Mouse (Mus musculus) heart, embryonic 14.5 days (tissue): ENCODE data around the gene Kcnq1. TPM values are rescaled to one million over a fixed set of nuclear protein-coding genes. Genes with fewer than 3 reads are reported as not detected.

ENCODE experiments used
- ATAC-seq: fragments of 200-750 bp; cut with Nextera tagmentation; 2 replicates; pipeline ENCODE4 v1.8.0; 2017; ENCODE audit warnings: low read depth, moderate TSS enrichment; ENCODE audit not compliant: insufficient number of reproducible peaks, insufficient read depth, low FRiP score
- H3K27ac ChIP-seq, 2 experiments: fragments of 200-500 bp in 1 of 2; fragments of 300-500 bp in 1 of 2; sonication (generic) in 1 of 2; replicated peaks in 1 of 2; 2 replicates each; pipeline ENCODE4 v1.5.1; 2012 to 2014; ENCODE audit warnings: low read depth in 2 of 2, low read length in 2 of 2, control low read depth in 1 of 2, mild to moderate bottlenecking in 1 of 2, mixed read lengths in 1 of 2; ENCODE audit not compliant: control insufficient read depth in 1 of 2, insufficient read depth in 1 of 2
- H3K27me3 ChIP-seq: fragments of 300-500 bp; sonication (generic); 2 replicates; pipeline ENCODE4 v1.6.1; 2014; ENCODE audit warnings: mild to moderate bottlenecking, low read length, control low read depth; ENCODE audit not compliant: control insufficient read depth, insufficient read depth
- H3K36me3 ChIP-seq: fragments of 300-500 bp; sonication (generic); 2 replicates; pipeline ENCODE4 v1.6.1; 2014; ENCODE audit warnings: mild to moderate bottlenecking, control low read depth, low read length, mixed read lengths; ENCODE audit not compliant: control insufficient read depth, insufficient read depth
- H3K4me1 ChIP-seq, 2 experiments: fragments of 200-500 bp in 1 of 2; fragments of 300-500 bp in 1 of 2; sonication (generic) in 1 of 2; 2 replicates each; pipeline ENCODE4 v1.6.1; 2012 to 2014; ENCODE audit warnings: low read length in 2 of 2, control low read depth in 1 of 2, mixed read lengths in 1 of 2; ENCODE audit not compliant: control insufficient read depth in 2 of 2, insufficient read depth in 2 of 2
- H3K4me2 ChIP-seq: fragments of 300-500 bp; sonication (generic); 2 replicates; pipeline ENCODE4 v1.6.1; 2014; ENCODE audit warnings: mild to moderate bottlenecking, low read length
- H3K4me3 ChIP-seq, 2 experiments: fragments of 200-500 bp in 1 of 2; fragments of 300-500 bp in 1 of 2; sonication (generic) in 1 of 2; 2 replicates each; pipeline ENCODE4 v1.5.1; 2012 to 2014; ENCODE audit warnings: low read length in 2 of 2, mild to moderate bottlenecking in 2 of 2, control low read depth in 1 of 2, low read depth in 1 of 2, moderate library complexity in 1 of 2; ENCODE audit not compliant: control insufficient read depth in 1 of 2, insufficient read depth in 1 of 2
- H3K9ac ChIP-seq: fragments of 300-500 bp; sonication (generic); 2 replicates; pipeline ENCODE4 v1.6.1; 2014; ENCODE audit warnings: mild to moderate bottlenecking, low read length
- H3K9me3 ChIP-seq: fragments of 300-500 bp; sonication (generic); 2 replicates; pipeline ENCODE4 v1.6.1; 2016; ENCODE audit warnings: low read length, control low read depth; ENCODE audit not compliant: control insufficient read depth
- WGBS: fragments of 180-500 bp; shearing (Covaris S2); extraction: QIAGEN DNeasy Blood & Tissue Kit; methylation state at CpG from one replicate; pipeline ENCODE4 v1.1.7; 2014; 5-methylcytosine and 5-hydroxymethylcytosine counted together
- polyA plus RNA-seq: library from polyadenylated mRNA; unstranded; fragments of >200 nt; fragmentation: Nextera tagmentation; extraction: Ambion mirVana; gene quantifications from 2 replicates; pipeline ENCODE4 v1.2.1, GENCODE M21; 2014

Gene Kcnq1
- polyA plus RNA-seq, 1 experiment from 2014 or later: 28.1 TPM

DNA sequence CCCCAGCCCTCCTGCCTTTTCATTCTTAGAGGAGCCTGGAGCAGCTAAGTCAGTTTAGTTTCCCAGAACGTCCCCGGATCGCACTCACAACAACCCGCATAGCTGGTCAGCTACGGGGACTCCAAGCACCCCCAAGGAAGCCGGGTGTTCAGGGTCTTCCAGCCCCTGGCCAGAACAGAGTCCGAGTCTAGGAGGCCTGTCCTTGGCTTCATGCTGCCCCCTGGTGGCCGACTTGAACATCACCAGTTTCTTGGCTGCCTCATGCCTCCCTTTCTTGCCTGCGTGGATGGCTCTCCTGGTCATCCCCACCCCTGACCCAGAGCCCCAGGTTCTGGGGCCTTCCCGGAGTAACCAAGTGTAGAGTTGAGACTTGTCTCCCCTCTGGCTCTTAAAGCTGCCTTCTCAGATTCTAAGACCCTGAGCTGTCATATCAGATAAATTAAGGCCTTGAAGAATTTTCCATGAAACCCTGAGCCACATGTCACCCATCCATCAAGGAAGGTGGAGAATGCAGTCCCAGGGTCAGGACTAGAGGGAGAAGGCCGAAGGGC lies 357.8 kb downstream of the Kcnq1 start:
- ATAC-seq: no peak
- H3K4me3 ChIP-seq: no peak overlapping the region
- H3K9ac ChIP-seq: 0 out of 2 replicates have a peak overlapping the region, but pooled peaks have one; percentile 60
- 21% methylated on average over 11 of the region's 11 CpGs for WGBS
- H3K27ac ChIP-seq: 0 out of 4 replicates have a peak overlapping the region, but pooled peaks of 1 of the 2 experiments have one; percentile 11
- H3K4me1 ChIP-seq: peaks cover 15 to 27% of the 10 kb centered on the region in 2 experiments
- no peaks in the 10 kb centered on the region for H3K27me3 ChIP-seq
- H3K9me3 ChIP-seq: peaks cover 4% of the 10 kb centered on the region; the same call in 1 of the 2 replicates
- H3K36me3 ChIP-seq: no peaks in the 10 kb centered on the region
- H3K4me2 ChIP-seq: peak overlapping the region; percentile 26

DNA sequence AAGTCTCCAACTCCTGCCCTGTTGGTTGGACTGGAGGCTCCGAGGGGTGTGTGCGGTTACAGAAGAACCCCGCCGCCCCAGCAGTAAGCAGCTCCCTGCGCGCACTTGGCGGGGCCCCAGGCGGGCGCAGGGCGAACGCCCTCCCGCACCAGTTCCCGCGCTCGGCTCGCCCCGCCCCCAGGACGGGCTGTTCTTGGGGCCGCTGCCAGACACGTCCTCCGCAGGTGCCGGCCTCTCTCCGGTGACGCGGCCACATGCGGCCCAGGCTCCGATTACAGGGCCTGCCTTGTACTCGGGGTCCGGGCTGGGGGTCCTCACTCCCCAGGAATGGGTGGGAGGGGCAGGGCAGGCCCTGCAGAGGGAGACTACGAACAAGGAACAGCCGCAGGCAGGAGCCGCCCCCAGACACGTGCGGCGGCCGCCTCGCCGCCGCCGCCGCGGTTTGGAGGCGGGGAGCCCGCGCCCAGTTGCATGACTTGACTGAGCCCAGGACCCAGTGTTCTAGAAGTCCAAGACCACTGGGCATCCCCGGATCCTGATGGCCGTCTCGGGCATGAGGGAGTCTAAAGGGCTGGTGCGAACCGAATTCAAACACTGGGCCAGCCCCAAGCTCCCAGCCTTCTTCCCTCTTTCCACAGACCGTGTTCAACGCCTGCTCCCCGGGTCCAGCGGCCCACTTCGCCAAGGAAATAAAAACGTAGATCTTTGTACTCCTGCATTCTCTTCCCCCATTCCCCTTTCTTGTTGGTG lies 358.8 kb downstream of the Kcnq1 start:
- Histone ChIP-seq H3K27me3 (no peaks in the 10 kb centered on the region), H3K9ac (peak overlapping the region; percentile 60), H3K36me3 (no peaks in the 10 kb centered on the region), H3K4me1 (peaks cover 20 to 27% of the 10 kb centered on the region in 2 experiments), H3K4me3 (peak overlapping the region; percentile 36 to 37), H3K9me3 (peaks cover 4% of the 10 kb centered on the region; the same call in 1 of the 2 replicates), H3K4me2 (peak overlapping the region; percentile 74), H3K27ac (peak overlapping the region in 1 of 2 experiments; percentile 10; a peak in 1 of 4 replicates)
- WGBS: 14% methylated on average over 54 of the region's 56 CpGs
- no peak for ATAC-seq

DNA sequence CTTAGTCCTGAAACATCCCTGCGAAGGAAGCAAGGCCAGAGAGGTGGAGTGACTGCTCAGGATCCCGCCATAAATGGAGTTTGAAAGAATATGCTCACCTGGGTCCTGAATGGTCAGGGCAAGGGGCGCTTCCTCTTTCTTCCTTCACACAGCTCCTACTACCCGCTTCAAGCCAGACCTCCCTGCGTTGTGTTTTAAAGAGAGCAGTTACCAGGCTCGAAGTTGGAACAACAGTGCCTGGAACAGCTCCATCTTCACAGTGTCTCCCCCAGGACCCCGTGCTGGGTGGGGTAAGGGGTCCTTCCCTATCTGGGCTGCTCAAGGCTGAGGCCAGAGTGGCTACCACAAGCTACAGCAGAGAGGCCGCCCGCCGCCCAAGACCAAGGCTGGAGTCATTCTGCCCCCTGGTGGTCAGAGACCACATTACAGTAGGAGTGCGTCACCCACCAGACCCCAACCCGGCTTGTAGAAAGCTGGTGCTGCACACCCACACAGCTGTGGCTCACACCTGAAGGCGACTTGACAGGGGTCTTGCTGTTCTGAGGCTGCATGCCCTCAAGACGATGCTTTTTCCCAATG lies 360.0 kb downstream of the Kcnq1 start:
- no peak for ATAC-seq
- Histone ChIP-seq H3K4me1 (peaks cover 20 to 27% of the 10 kb centered on the region in 2 experiments), H3K9ac (peak overlapping the region; percentile 22; the same call in 1 of the 2 replicates)

DNA sequence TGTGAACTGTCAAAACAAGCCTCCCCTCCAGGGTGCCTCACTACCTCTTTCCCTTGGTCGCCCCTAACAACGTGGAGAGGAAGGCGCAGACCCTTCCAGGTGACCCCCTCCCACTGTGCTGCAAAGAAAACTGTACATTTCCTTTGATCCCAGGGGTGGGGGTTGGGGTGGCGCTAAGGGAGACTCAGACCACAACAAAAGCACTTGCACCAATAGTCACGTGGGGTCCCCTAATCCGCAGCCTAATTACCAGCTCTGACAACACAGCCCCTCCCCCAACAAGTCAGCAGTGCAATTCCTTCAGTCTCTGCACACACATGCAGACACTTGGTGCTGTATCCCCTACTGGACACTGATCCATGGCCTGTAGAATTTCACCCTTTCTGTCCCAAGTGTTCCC lies 361.6 kb downstream of the Kcnq1 start:
- Histone ChIP-seq H3K4me2 (no peak overlapping the region), H3K9ac (no peak overlapping the region), H3K4me1 (peaks cover 18 to 19% of the 10 kb centered on the region in 2 experiments), H3K36me3 (no peaks in the 10 kb centered on the region), H3K4me3 (no peak overlapping the region), H3K9me3 (no peaks in the 10 kb centered on the region), H3K27me3 (no peaks in the 10 kb centered on the region), H3K27ac (no peak overlapping the region)
- no peak for ATAC-seq
- WGBS: 35% methylated on average over 6 of the region's 6 CpGs

More for the DNA sequence above, 360.0 kb downstream of the Kcnq1 start:
- 0 out of 2 replicates have a peak, but pooled peaks cover under 1% of the 10 kb centered on the region for H3K9me3 ChIP-seq
- H3K4me2 ChIP-seq: no peak overlapping the region
- 32% methylated on average over 14 of the region's 14 CpGs for WGBS
- no peaks in the 10 kb centered on the region for H3K36me3 ChIP-seq
- no peak overlapping the region for H3K4me3 ChIP-seq
- H3K27me3 ChIP-seq: no peaks in the 10 kb centered on the region
- no peak overlapping the region for H3K27ac ChIP-seq

DNA sequence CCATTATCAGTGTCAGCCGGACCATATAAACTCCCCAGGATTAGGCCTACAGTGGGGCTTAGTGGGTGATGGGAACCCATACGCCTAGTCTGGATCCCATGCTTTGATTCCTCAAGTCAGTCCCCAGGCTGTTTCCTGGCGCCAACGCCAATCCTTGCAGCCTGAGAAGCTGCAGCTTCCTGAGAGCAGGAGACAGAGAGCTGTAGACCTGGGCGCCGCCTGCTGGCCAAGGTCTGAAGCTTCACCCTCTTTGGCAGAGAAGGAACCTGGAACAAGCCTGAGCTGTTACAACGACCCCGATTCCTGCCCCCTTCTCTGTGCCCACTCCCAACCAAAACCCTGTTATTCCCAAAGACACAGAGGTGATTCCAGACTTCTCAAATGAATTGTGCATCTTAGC lies 363.8 kb downstream of the Kcnq1 start:
- 10% methylated on average over 8 of the region's 8 CpGs for WGBS

DNA sequence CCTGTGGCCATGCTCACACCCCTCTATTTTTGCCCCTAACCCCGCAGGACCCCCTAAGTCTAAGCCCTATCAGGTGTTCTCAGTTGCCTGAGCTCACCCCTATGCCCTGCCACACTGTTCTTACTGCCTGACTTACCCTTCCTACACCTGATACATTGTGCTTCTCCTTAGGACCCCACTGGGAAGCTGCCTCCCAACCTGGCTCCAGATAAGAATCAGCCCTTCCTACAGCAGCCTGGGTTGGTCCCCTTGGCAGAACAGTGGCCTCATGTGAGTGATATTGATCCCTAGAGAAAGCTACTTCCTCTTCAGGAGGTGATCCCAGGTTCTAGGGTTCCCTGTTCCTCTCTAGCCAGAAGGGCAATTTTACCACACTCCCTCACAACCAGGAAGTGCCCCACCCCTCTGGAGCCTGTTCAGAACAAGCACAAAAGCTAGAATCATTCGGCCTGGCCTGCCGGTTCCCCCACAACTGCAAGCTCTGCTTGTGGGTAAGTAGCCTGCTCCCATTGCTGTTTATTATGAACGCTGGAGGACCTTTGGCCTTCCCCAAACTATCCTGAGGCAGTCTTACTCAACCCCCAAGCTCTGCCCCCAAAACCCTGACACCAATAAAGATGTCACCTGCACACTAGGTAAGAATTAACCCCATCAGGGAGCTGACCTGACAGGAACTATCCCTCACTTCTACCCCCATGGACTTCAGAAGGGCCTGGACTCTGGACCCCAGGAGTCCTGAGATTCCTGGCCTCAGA lies 367.4 kb downstream of the Kcnq1 start, which contains the start of gene Slc22a18:
TSS of gene Slc22a18 (plus strand) at position 390 of the 755 bp plus-strand sequence.
- ATAC-seq: no peak
- Histone ChIP-seq H3K4me2 (no peak within 1 kb of the TSS), H3K27ac (no peak within 1 kb of the TSS), H3K36me3 (no peaks in the 10 kb centered on the region), H3K9me3 (no peaks in the 10 kb centered on the region), H3K9ac (no peak within 1 kb of the TSS), H3K27me3 (no peaks in the 10 kb centered on the region), H3K4me3 (no peak within 1 kb of the TSS), H3K4me1 (peaks cover 0 to 4% of the 10 kb centered on the region in 2 experiments; a peak in 2 of 4 replicates)
- 40% methylated on average over 4 of the region's 4 CpGs for WGBS

More for the DNA sequence above, 363.8 kb downstream of the Kcnq1 start:
- no peaks in the 10 kb centered on the region for H3K27me3 ChIP-seq
- H3K4me1 ChIP-seq: peaks cover 5 to 12% of the 10 kb centered on the region in 2 experiments; a peak in 3 of 4 replicates
- no peak overlapping the region for H3K27ac ChIP-seq
- no peak overlapping the region for H3K4me3 ChIP-seq
- no peak overlapping the region for H3K9ac ChIP-seq
- H3K9me3 ChIP-seq: no peaks in the 10 kb centered on the region
- H3K4me2 ChIP-seq: no peak overlapping the region
- no peak for ATAC-seq
- H3K36me3 ChIP-seq: no peaks in the 10 kb centered on the region

DNA sequence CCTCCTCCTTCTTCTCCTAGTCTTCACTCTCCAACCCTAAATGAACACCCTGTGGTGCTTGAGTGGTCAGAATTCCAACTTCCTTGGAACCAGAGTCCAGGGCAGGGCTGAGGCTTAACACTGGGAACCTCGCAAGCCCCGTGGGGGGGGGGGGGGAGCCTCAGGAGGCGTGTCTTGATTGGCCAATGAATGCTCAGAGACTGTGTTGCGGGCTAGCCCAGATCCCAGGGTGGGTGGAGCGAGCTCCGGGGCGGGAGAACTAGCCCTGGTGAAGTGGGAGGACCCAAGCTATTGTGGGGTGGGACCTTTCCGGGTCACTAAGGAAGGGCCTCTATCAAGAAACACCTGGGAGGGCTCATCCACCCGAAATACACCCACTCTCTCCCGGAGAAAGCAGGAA lies 368.6 kb downstream of the Kcnq1 start:
- 36% methylated on average over 10 of the region's 10 CpGs for WGBS
- Histone ChIP-seq H3K9ac (no peak overlapping the region), H3K9me3 (no peaks in the 10 kb centered on the region), H3K4me2 (no peak overlapping the region), H3K4me1 (0 out of 4 replicates have a peak, but pooled peaks cover 0 to under 1% of the 10 kb centered on the region in 2 experiments), H3K27me3 (no peaks in the 10 kb centered on the region; the same call in 1 of the 2 replicates), H3K27ac (no peak overlapping the region), H3K4me3 (no peak overlapping the region), H3K36me3 (no peaks in the 10 kb centered on the region)
- ATAC-seq: no peak
